Mouse (Mus musculus) liver, embryonic 14.5 days (tissue): ENCODE measurements around the gene Sbno2. TPM values are rescaled to one million over a fixed set of nuclear protein-coding genes. Genes with fewer than 3 reads are reported as not detected.
A peak's percentile ranks its signal among the peaks of the same experiment; 100 is the strongest.

ENCODE experiments used
- ATAC-seq: fragments of 200-750 bp; cut with Nextera tagmentation; 2 replicates; pipeline ENCODE4 v1.8.0; 2017; ENCODE audit warnings: moderate number of reproducible peaks, mild to moderate bottlenecking, moderate library complexity; ENCODE audit not compliant: insufficient read depth
- DNase-seq, 3 experiments: peaks; one replicate each; pipeline ENCODE4 v3.0.0-alpha.2; 2012 to 2013; ENCODE audit warnings: low read depth in 3 of 3, low spot score in 3 of 3
- H3K27ac ChIP-seq: fragments of 300-500 bp; sonication (generic); 2 replicates; pipeline ENCODE4 v1.5.1; 2014; ENCODE audit warnings: moderate library complexity, mild to moderate bottlenecking, control low read depth, inconsistent platforms
- H3K27me3 ChIP-seq: fragments of 300-500 bp; sonication (generic); 2 replicates; pipeline ENCODE4 v1.6.1; 2014; ENCODE audit warnings: mild to moderate bottlenecking, low read length, moderate library complexity; ENCODE audit not compliant: control insufficient read depth, insufficient read depth
- H3K36me3 ChIP-seq: fragments of 300-500 bp; sonication (generic); replicated peaks from 2 replicates; pipeline ENCODE4 v1.6.1; 2014; ENCODE audit warnings: low read depth; ENCODE audit not compliant: control insufficient read depth, insufficient read depth
- H3K4me1 ChIP-seq, 2 experiments: fragments of 200-500 bp in 1 of 2; fragments of 300-500 bp in 1 of 2; sonication (generic) in 1 of 2; replicated peaks; 2 replicates each; pipeline ENCODE4 v1.6.1; 2012 to 2014; ENCODE audit warnings: antibody characterized with exemption in 1 of 2, inconsistent platforms in 1 of 2, low read length in 1 of 2; ENCODE audit not compliant: control insufficient read depth in 2 of 2, insufficient read depth in 2 of 2
- H3K4me2 ChIP-seq: fragments of 300-500 bp; sonication (generic); 2 replicates; pipeline ENCODE4 v1.6.1; 2014; ENCODE audit warnings: low read depth, mild to moderate bottlenecking, control low read depth, moderate library complexity
- H3K4me3 ChIP-seq, 2 experiments: fragments of 200-500 bp in 1 of 2; fragments of 300-500 bp in 1 of 2; sonication (generic) in 1 of 2; 2 replicates each; pipeline ENCODE4 v1.5.1; 2012 to 2014; ENCODE audit warnings: low read depth in 2 of 2, low read length in 2 of 2, mild to moderate bottlenecking in 2 of 2, control low read depth in 1 of 2, inconsistent platforms in 1 of 2, moderate library complexity in 1 of 2; ENCODE audit not compliant: insufficient read depth in 1 of 2
- H3K9ac ChIP-seq: fragments of 300-500 bp; sonication (generic); replicated peaks from 2 replicates; pipeline ENCODE4 v1.6.1; 2014; ENCODE audit warnings: mild to moderate bottlenecking, control low read depth, moderate library complexity
- H3K9me3 ChIP-seq: fragments of 300-500 bp; sonication (generic); 2 replicates; pipeline ENCODE4 v1.6.1; 2016; ENCODE audit warnings: low read length, mixed read lengths; ENCODE audit not compliant: control insufficient read depth
- CTCF ChIP-seq: IDR thresholded peaks from 2 replicates; pipeline ENCODE4 v1.5.1; 2016; ENCODE audit warnings: antibody characterized with exemption, low read depth, control low read depth
- EP300 ChIP-seq: IDR thresholded peaks from 2 replicates; pipeline ENCODE4 v1.6.1; 2016; ENCODE audit warnings: antibody characterized with exemption, low read depth
- WGBS: fragments of 180-500 bp; shearing (Covaris S2); extraction: QIAGEN DNeasy Blood & Tissue Kit; methylation state at CpG from one replicate; pipeline ENCODE4 v1.1.7; 2014; ENCODE audit not compliant: insufficient replicate concordance; 5-methylcytosine and 5-hydroxymethylcytosine counted together
- polyA plus RNA-seq, 2 experiments: library from polyadenylated mRNA; depleted of rRNA in 1 of 2; stranded (reverse) in 1 of 2; unstranded in 1 of 2; fragments of >200 nt; fragmentation: Nextera tagmentation in 1 of 2; extraction: Ambion mirVana in 1 of 2; gene quantifications; 2 replicates each; pipeline versions ENCODE4 v1.2.1 to v1.2.3; 2012 to 2014

Sbno2 gene
- polyA plus RNA-seq, 2 experiments = 6.6 to 10.0 TPM

DNA sequence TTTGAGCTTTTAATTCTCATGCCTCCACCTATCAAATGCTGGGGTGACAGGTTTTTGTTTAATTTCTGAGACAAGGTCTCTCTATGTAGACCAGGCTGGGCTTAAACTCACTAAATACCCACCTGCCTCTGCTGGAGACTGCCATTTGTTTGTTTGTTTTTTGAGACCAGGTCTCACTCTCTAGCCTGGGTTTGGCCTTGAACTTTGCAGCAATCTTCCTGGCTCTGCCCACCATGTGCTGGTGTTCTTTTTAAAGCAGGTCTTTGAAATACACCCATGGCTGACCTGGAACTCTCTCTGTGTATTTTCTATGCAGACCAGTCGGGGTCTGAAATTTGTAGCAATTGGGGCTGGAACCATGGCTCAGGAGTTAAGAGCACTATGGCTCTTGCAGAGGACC lies 30.3 kb upstream of the Sbno2 start:
- H3K4me2 ChIP-seq = no peak overlapping the region
- H3K9ac ChIP-seq = no peak overlapping the region
- no peak overlapping the region for H3K4me3 ChIP-seq
- no peak for ATAC-seq
- peaks cover 33% of the 10 kb centered on the region for H3K27me3 ChIP-seq
- WGBS = 64% methylated on average over 1 of the region's 1 CpGs
- H3K9me3 ChIP-seq = no peaks in the 10 kb centered on the region
- no peak overlapping the region for H3K27ac ChIP-seq
- H3K36me3 ChIP-seq = peaks cover 10% of the 10 kb centered on the region
- TF ChIP-seq EP300 (no peak), CTCF (no peak)
- DNase-seq = no peak
- H3K4me1 ChIP-seq = peaks cover 2 to 16% of the 10 kb centered on the region in 2 experiments; a peak in 3 of 4 replicates

DNA sequence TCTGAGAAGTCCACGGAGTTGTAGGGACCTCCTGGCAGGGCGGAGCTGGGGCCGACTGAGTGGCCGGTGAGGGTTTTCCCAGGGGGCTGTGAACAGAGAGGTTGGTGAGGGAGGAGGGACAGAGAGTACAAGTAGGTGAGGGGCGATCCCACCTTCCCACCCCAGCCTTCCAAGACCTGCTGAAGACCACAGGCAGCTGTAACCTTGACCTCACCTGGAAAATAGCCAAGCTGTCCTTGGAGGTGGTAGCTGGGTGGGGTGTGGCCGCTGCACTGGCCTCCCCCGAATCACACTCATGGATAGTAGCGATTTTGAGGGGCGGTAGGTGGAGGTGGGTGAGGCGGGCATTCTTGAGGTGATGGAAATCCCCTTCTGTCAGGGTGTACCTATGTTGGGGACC lies 29.8 kb upstream of the Sbno2 start:
- Histone ChIP-seq H3K4me3 (no peak overlapping the region), H3K9ac (no peak overlapping the region), H3K4me1 (peaks cover 0 to 14% of the 10 kb centered on the region in 2 experiments; a peak in 3 of 4 replicates), H3K36me3 (peaks cover 14% of the 10 kb centered on the region), H3K9me3 (no peaks in the 10 kb centered on the region), H3K27ac (no peak overlapping the region), H3K27me3 (peaks cover 33% of the 10 kb centered on the region), H3K4me2 (no peak overlapping the region)
- WGBS = 72% methylated on average over 10 of the region's 10 CpGs
- no peak for DNase-seq
- no peak for TF ChIP-seq CTCF
- TF ChIP-seq EP300 = no peak
- no peak for ATAC-seq

DNA sequence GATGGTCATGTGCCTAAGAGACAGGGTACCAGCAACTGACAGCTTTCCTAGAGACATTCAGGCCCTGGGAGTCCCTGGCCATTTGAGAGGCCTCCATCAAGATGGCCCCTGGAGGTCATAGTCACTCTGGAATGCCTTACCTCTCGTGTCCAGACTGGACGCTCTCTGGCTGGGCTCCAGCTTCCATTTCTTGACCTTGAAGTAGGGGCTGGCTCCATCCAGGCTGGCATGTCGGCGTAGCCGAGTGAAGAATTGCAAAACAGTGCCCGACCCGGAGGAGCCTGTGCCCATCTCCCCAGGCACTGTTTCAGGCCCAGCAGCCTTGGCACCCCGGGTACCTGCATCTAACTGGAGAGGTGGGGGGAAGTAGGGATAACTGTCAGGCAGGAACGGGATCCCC lies 29.1 kb upstream of the Sbno2 start:
- TF ChIP-seq CTCF (no peak), EP300 (no peak)
- DNase-seq = no peak
- 81% methylated on average over 9 of the region's 9 CpGs for WGBS
- Histone ChIP-seq H3K4me2 (no peak overlapping the region), H3K9ac (no peak overlapping the region), H3K27ac (no peak overlapping the region), H3K9me3 (no peaks in the 10 kb centered on the region), H3K36me3 (peaks cover 21% of the 10 kb centered on the region), H3K27me3 (peaks cover 32% of the 10 kb centered on the region), H3K4me1 (peaks cover 0 to 11% of the 10 kb centered on the region in 2 experiments; a peak in 3 of 4 replicates), H3K4me3 (no peak overlapping the region)
- ATAC-seq = no peak

DNA sequence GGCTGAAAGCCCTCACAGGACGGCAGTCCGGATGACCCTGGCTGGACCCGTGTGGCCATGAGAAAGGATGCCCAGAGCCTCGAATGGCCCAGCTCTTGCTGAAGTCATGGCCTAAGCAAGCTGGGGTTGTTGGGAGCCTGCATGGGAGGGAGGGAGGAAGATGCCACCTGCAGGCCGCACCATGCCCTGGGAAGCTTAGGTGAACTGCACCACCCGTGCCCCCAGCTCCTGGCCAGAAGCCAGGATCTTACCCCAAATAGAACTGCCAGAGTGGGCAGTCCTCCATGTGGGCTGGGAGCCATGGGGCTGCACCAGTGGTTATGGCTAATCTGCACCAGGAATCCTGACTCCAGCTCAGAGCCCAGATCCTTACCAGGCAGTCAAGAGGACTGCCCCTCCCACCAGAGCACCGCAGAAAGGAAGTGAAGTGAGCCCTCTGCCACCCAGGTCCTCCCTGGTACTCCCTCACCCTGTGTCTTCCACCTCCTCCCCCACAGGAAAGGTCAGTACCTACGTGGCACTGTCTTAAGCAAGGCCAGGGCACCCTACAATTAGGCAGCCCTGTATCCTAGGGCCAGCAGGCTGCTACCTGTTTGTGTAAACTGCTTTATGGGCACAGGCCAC lies 28.0 kb upstream of the Sbno2 start:
- no peak for DNase-seq
- ATAC-seq = no peak
- H3K27ac ChIP-seq = no peak overlapping the region
- no peak overlapping the region for H3K4me2 ChIP-seq
- no peak overlapping the region for H3K9ac ChIP-seq
- peaks cover 32% of the 10 kb centered on the region for H3K36me3 ChIP-seq
- H3K9me3 ChIP-seq = no peaks in the 10 kb centered on the region
- TF ChIP-seq EP300 (no peak), CTCF (peak; percentile 52)
- H3K4me3 ChIP-seq = no peak overlapping the region
- H3K4me1 ChIP-seq = peaks cover 0 to 9% of the 10 kb centered on the region in 2 experiments; a peak in 2 of 4 replicates
- peaks cover 22% of the 10 kb centered on the region for H3K27me3 ChIP-seq
- WGBS = 69% methylated on average over 8 of the region's 8 CpGs

DNA sequence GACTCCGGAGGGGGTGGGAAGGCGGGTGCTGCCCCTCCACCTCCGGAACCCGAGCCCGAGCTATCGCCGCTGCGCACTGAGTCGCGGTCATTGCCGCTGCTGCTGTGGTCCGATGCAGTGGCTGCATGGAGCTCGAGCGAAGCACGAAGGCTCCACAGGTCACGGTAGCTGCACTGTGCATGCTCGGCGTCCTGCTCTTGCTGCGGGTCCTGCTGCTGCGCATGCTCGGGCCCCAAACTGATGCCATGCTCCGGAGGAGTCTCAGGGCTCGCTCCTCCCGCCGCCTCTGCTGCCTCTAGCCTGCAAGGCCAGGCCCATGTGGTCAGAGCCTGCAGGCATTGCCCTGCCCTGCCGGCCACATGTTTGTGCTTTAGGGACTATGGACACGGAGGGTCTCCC lies 26.6 kb upstream of the Sbno2 start:
- DNase-seq = no peak
- Histone ChIP-seq H3K4me2 (no peak overlapping the region), H3K36me3 (peaks cover 46% of the 10 kb centered on the region), H3K9ac (no peak overlapping the region), H3K9me3 (no peaks in the 10 kb centered on the region), H3K4me1 (peaks cover 1 to 5% of the 10 kb centered on the region in 2 experiments; a peak in 3 of 4 replicates), H3K27ac (no peak overlapping the region), H3K27me3 (peaks cover 8% of the 10 kb centered on the region), H3K4me3 (no peak overlapping the region)
- TF ChIP-seq EP300 = no peak
- no peak for TF ChIP-seq CTCF
- ATAC-seq = no peak
- 69% methylated on average over 27 of the region's 27 CpGs for WGBS
